8 mouse cellular contexts compared by ENCODE assay signal in genomic region chr14:52019051-52019589, GRCm38 (mm10). TPM values are rescaled to one million over a fixed set of nuclear protein-coding genes. Genes with fewer than 3 reads are reported as not detected.
DNase-seq lines count a peak whose midpoint lies in the region; ATAC-seq and TF ChIP-seq lines count a peak whose summit lies in the region.

No protein-coding gene starts in this region.

- H3K4me1 ChIP-seq in hindbrain, embryonic 13.5 days (replicated peaks) = peaks cover 60% of the 10 kb centered on the region
- peaks cover 62% of the 10 kb centered on the region for H3K4me1 ChIP-seq in midbrain, embryonic 12.5 days

- H3K27ac ChIP-seq in hindbrain, embryonic 13.5 days = peak overlapping the region; percentile 99
- H3K27ac ChIP-seq in midbrain, embryonic 12.5 days (replicated peaks) = peak overlapping the region; percentile 98

- TF ChIP-seq POLR2A in brain, embryonic 14.5 days (IDR thresholded peaks at IDR 0.05; ENCODE audit: borderline replicate concordance, extremely low read depth, insufficient read depth, insufficient read length, poor library complexity, severe bottlenecking) = no peak

- peak; percentile 45 for DNase-seq in kidney, adult 18-20 months
- no peak for DNase-seq in kidney, postnatal 25 days
- no peak for DNase-seq in brain, embryonic 14.5 days (ENCODE audit: low read depth)
- no peak for DNase-seq in adrenal gland, postnatal 36 days
- DNase-seq in spleen, postnatal 14 days (ENCODE audit: low spot score in 2 of 2) = no peak
- no peak for DNase-seq in gastrocnemius, postnatal 25 days

- H3K4me3 ChIP-seq in hindbrain, embryonic 13.5 days = peak overlapping the region; percentile 69
- peak overlapping the region; percentile 59 for H3K4me3 ChIP-seq in midbrain, embryonic 12.5 days

- no peaks in the 10 kb centered on the region for H3K36me3 ChIP-seq in hindbrain, embryonic 13.5 days
- H3K36me3 ChIP-seq in midbrain, embryonic 12.5 days = no peaks in the 10 kb centered on the region

- peak; percentile 60; the same call in 1 of the 2 replicates for TF ChIP-seq CTCF in brain, embryonic 14.5 days (IDR thresholded peaks at IDR 0.05; ENCODE audit: borderline replicate concordance, extremely low read depth, insufficient read depth, insufficient read length)

- H3K9me3 ChIP-seq in hindbrain, embryonic 13.5 days = no peaks in the 10 kb centered on the region
- H3K9me3 ChIP-seq in midbrain, embryonic 12.5 days = no peaks in the 10 kb centered on the region

- ATAC-seq in hindbrain, embryonic 13.5 days (ENCODE audit: low FRiP score) = no peak
- no peak; the same call in 1 of the 2 replicates for ATAC-seq in midbrain, embryonic 12.5 days (ENCODE audit: low FRiP score, low read depth)

- H3K9ac ChIP-seq in hindbrain, embryonic 13.5 days = peak overlapping the region; percentile 94
- H3K9ac ChIP-seq in midbrain, embryonic 12.5 days (replicated peaks) = peak overlapping the region; percentile 78

- 35% methylated on average over 12 of the region's 12 CpGs for WGBS in hindbrain, embryonic 13.5 days
- WGBS in midbrain, embryonic 12.5 days = 38% methylated on average over 12 of the region's 12 CpGs

- peak overlapping the region; percentile 69 for H3K4me2 ChIP-seq in hindbrain, embryonic 13.5 days
- peak overlapping the region; percentile 56 for H3K4me2 ChIP-seq in midbrain, embryonic 12.5 days (replicated peaks)

- no peaks in the 10 kb centered on the region for H3K27me3 ChIP-seq in hindbrain, embryonic 13.5 days
- H3K27me3 ChIP-seq in midbrain, embryonic 12.5 days = no peaks in the 10 kb centered on the region

RNA-seq across cellular contexts. Expression of gene Zfp219, which starts 1.4 kb away (rescaled TPM):
- polyA plus RNA-seq in brain, embryonic 14.5 days (2012; rRNA removed) = 177 and 242 TPM in 2 replicates
- polyA plus RNA-seq in hindbrain, embryonic 13.5 days (2015; fragmentation: Nextera tagmentation; extraction: Ambion mirVana) = 30.5 and 33.1 TPM in 2 replicates
- polyA plus RNA-seq in midbrain, embryonic 12.5 days (2016; fragmentation: Nextera tagmentation; extraction: Ambion mirVana) = 111 and 112 TPM in 2 replicates
- total RNA-seq in adrenal gland, postnatal 36 days (2021) = 10 to 100 TPM; 51.9 to 62.1 TPM
- 10 to 100 TPM; 10.8 to 11.7 TPM for total RNA-seq in gastrocnemius, postnatal 25 days (2021)

RNA-seq across cellular contexts. Expression of gene Tmem253, which starts 3.7 kb away (rescaled TPM):
- polyA plus RNA-seq in brain, embryonic 14.5 days (2012; rRNA removed) = 1.9 and 3.6 TPM in 2 replicates
- polyA plus RNA-seq in hindbrain, embryonic 13.5 days (2015; fragmentation: Nextera tagmentation; extraction: Ambion mirVana) = 0.79 and 0.84 TPM in 2 replicates
- 1.0 and 2.1 TPM in 2 replicates for polyA plus RNA-seq in midbrain, embryonic 12.5 days (2016; fragmentation: Nextera tagmentation; extraction: Ambion mirVana)
- 1 to 10 TPM; 1.7 to 2.5 TPM for total RNA-seq in adrenal gland, postnatal 36 days (2021)
- 1 to 10 TPM; 1.5 to 2.1 TPM for total RNA-seq in gastrocnemius, postnatal 25 days (2021)

RNA-seq across cellular contexts. Expression of gene Olfr221, which starts 23.1 kb away (rescaled TPM):
- polyA plus RNA-seq in brain, embryonic 14.5 days (2012; rRNA removed) = not detected in 2 replicates
- not detected in 2 replicates for polyA plus RNA-seq in hindbrain, embryonic 13.5 days (2015; fragmentation: Nextera tagmentation; extraction: Ambion mirVana)
- polyA plus RNA-seq in midbrain, embryonic 12.5 days (2016; fragmentation: Nextera tagmentation; extraction: Ambion mirVana) = not detected in 2 replicates
- not detected for total RNA-seq in adrenal gland, postnatal 36 days (2021)
- total RNA-seq in gastrocnemius, postnatal 25 days (2021) = not detected

RNA-seq across cellular contexts. Expression of gene Arhgef40, which starts 34.6 kb away (rescaled TPM):
- polyA plus RNA-seq in brain, embryonic 14.5 days (2012; rRNA removed) = 100 and 106 TPM in 2 replicates
- 76.8 and 83.1 TPM in 2 replicates for polyA plus RNA-seq in hindbrain, embryonic 13.5 days (2015; fragmentation: Nextera tagmentation; extraction: Ambion mirVana)
- polyA plus RNA-seq in midbrain, embryonic 12.5 days (2016; fragmentation: Nextera tagmentation; extraction: Ambion mirVana) = 116 and 122 TPM in 2 replicates
- total RNA-seq in adrenal gland, postnatal 36 days (2021) = 10 to 100 TPM; 46.6 to 51.6 TPM
- 10 to 100 TPM; 17.2 to 17.6 TPM for total RNA-seq in gastrocnemius, postnatal 25 days (2021)
